Mouse (Mus musculus): ENCODE data around the gene Ttyh2. TPM values are rescaled to one million over a fixed set of nuclear protein-coding genes. Genes with fewer than 3 reads are reported as not detected.

Gene Ttyh2
- polyA plus RNA-seq, 1 experiment from 2014 or later: 10.0 TPM

DNA sequence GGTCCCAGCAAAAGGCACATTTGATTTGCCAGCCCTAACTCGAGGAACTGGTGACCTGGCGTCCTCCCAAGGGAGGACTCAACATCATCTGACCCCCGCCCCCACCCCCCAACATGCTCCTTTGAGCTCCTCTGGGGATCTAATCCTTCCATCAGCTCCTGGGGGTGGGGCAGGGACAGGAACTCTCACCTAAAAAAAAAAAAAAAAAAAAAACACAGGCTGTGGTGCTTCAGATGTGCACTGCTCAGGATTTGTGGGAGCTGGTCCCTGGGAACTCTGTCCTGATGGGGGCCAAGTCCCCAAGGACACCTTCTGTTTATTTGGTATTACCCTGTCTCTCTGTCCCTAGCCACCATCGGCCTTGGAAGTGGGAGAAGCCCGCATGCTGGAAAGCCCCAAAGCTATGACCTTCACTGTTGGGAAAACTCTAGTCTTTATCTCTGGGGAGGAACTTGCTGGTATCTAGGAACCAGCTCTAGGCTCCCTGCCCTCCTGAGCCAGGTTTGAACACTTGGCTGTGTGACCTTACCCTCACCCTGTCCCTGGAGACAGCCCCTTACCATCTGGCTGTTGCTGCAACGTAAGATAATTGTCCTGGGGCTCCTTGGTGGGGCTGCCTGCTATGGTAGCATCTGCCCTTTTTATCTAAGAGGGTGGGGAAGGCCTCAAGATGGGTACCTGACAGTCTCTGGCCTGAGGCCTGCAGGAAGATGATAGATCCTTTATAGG, 16.4 kb downstream of the Ttyh2 start:
- Histone ChIP-seq H3K4me2 (no peak overlapping the region), H3K9me3 (no peaks in the 10 kb centered on the region), H3K9ac (replicated peaks) (no peak overlapping the region), H3K27me3 (no peaks in the 10 kb centered on the region), H3K4me3 (replicated peaks) (no peak overlapping the region), H3K27ac (no peak overlapping the region), H3K4me1 (replicated peaks) (no peaks in the 10 kb centered on the region; the same call in 1 of the 2 replicates), H3K36me3 (peaks cover 7% of the 10 kb centered on the region)
- ATAC-seq (ENCODE audit: insufficient number of reproducible peaks, insufficient read depth, low FRiP score, low TSS enrichment, low read depth): no peak
- WGBS: 40% methylated on average over 6 of the region's 6 CpGs

DNA sequence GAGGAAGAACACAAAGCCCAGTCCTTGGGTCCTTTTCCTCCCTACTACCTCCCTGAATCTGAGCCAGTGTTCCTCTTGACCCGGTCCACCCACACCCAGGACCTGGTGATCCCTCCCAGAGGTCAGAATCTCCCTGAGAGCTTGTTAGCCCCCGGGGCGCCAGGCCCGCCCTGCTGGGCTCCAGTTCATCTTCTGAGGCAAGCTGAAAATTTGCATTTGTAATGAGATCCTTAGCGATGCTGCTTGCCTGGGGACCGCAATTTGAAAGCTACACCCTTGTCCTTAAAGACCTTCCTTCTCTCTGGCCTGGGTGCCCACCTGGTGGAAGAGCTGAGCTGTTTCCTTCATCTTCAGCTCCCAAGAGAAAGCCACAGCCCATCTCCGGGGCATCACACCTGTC, 17.4 kb downstream of the Ttyh2 start:
- Histone ChIP-seq H3K4me2 (no peak overlapping the region), H3K9ac (replicated peaks) (no peak overlapping the region), H3K9me3 (no peaks in the 10 kb centered on the region), H3K4me1 (replicated peaks) (no peaks in the 10 kb centered on the region; the same call in 1 of the 2 replicates), H3K27ac (no peak overlapping the region), H3K27me3 (no peaks in the 10 kb centered on the region), H3K4me3 (replicated peaks) (no peak overlapping the region), H3K36me3 (peaks cover 7% of the 10 kb centered on the region)
- no peak for ATAC-seq (ENCODE audit: insufficient number of reproducible peaks, insufficient read depth, low FRiP score, low TSS enrichment, low read depth)
- 45% methylated on average over 7 of the region's 7 CpGs for WGBS

DNA sequence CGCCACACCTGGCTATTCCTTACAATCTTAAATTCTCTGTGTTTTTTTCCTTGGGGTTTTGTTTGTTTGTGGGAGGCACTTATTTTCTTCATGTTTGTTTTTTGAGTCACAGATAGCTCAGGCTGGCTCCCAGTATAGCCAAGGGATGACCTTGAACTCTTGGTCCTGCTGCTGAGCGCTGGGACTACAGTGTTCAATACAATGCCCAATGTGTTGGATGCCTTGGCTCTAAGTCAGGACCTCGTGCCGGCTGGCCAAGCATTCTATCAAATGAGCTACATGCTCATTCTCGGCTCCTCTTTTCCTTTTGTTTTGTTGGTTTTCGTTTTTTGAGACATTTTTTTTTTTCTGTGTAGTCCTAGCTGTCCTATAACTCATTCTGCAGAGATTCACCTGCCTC, 18.2 kb downstream of the Ttyh2 start:
- Histone ChIP-seq H3K36me3 (peaks cover 7% of the 10 kb centered on the region), H3K27ac (no peak overlapping the region), H3K9ac (replicated peaks) (no peak overlapping the region), H3K4me1 (replicated peaks) (no peaks in the 10 kb centered on the region), H3K27me3 (no peaks in the 10 kb centered on the region), H3K9me3 (no peaks in the 10 kb centered on the region), H3K4me3 (replicated peaks) (no peak overlapping the region), H3K4me2 (no peak overlapping the region)
- ATAC-seq (ENCODE audit: insufficient number of reproducible peaks, insufficient read depth, low FRiP score, low TSS enrichment, low read depth): no peak
- 86% methylated on average over 6 of the region's 6 CpGs for WGBS

DNA sequence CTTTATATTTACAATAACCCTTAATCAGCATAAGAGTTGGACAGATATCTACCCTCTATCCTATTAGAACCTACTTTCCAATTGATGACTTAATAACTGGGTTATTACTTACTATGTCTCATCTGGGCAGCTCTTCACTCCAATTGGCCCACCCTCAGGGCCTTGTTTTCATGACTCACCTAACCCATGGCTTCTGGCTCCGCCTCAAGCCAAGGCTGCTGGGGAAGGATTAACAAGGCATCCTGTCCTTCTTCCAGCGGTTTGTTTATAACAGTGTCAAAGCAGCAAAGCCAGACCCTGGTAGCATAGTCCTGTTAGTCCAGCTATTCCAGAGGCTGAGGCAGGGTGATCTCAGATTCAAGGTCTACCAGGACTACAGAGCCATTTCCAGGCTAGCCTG, 19.2 kb downstream of the Ttyh2 start:
- 86% methylated on average over 2 of the region's 2 CpGs for WGBS
- Histone ChIP-seq H3K27me3 (no peaks in the 10 kb centered on the region), H3K4me2 (no peak overlapping the region), H3K4me3 (replicated peaks) (no peak overlapping the region), H3K36me3 (peaks cover 9% of the 10 kb centered on the region), H3K9ac (replicated peaks) (no peak overlapping the region), H3K4me1 (replicated peaks) (no peaks in the 10 kb centered on the region), H3K27ac (no peak overlapping the region), H3K9me3 (no peaks in the 10 kb centered on the region)
- no peak for ATAC-seq (ENCODE audit: insufficient number of reproducible peaks, insufficient read depth, low FRiP score, low TSS enrichment, low read depth)

DNA sequence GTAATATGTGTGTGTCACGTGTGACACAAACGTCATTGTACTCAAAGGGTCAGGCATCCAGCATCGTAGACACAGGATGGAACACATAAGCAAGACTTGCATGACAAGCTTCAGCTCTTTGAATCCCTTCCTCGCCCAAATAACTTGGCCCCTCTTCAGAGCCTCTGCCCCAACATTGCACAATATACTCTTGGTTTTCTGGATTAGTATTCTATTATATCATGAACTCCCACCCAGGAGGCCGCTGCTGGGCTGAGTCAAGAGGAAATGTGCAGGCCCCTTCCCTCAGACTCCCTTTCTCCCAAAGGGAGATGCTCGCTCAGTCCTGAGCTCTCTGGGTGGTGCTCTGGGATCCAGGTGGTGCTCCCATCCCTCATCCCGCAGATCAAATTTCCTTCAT, 23.3 kb downstream of the Ttyh2 start:
- no peaks in the 10 kb centered on the region for H3K4me1 ChIP-seq (replicated peaks)
- WGBS: 98% methylated on average over 7 of the region's 7 CpGs
- H3K4me3 ChIP-seq (replicated peaks): no peak overlapping the region
- H3K4me2 ChIP-seq: no peak overlapping the region
- ATAC-seq (ENCODE audit: insufficient number of reproducible peaks, insufficient read depth, low FRiP score, low TSS enrichment, low read depth): no peak
- H3K27me3 ChIP-seq: no peaks in the 10 kb centered on the region
- H3K9ac ChIP-seq (replicated peaks): no peak overlapping the region
- H3K9me3 ChIP-seq: no peaks in the 10 kb centered on the region
- no peak overlapping the region for H3K27ac ChIP-seq
- 0 out of 2 replicates have a peak, but pooled peaks cover 4% of the 10 kb centered on the region for H3K36me3 ChIP-seq

DNA sequence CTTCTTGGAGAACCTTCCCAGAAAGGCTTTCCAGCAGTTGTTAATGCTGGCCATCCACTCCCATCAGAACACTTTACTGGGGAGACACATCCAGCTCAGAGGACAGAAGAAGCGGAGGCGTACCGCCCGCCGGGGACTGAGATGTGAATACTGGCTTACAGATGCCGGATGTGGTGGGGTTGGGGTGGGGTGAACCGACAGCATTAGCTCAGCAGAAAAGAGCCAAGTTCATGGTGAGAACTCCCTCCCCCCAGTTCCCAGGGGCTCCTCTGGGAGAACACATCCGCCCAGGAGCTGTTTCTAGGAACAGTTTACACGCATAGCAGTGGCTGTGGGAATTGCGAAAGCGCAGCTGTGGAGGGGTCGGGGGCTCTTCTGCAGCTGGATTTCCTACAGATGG, 24.3 kb downstream of the Ttyh2 start:
- Histone ChIP-seq H3K27ac (no peak overlapping the region), H3K4me2 (no peak overlapping the region), H3K36me3 (0 out of 2 replicates have a peak, but pooled peaks cover 4% of the 10 kb centered on the region), H3K9ac (replicated peaks) (peak overlapping the region; percentile 23; the same call in 1 of the 2 replicates), H3K4me1 (replicated peaks) (peaks cover 7% of the 10 kb centered on the region; the same call in 1 of the 2 replicates), H3K27me3 (no peaks in the 10 kb centered on the region), H3K9me3 (no peaks in the 10 kb centered on the region), H3K4me3 (replicated peaks) (no peak overlapping the region)
- 84% methylated on average over 12 of the region's 12 CpGs for WGBS
- ATAC-seq (ENCODE audit: insufficient number of reproducible peaks, insufficient read depth, low FRiP score, low TSS enrichment, low read depth): no peak

DNA sequence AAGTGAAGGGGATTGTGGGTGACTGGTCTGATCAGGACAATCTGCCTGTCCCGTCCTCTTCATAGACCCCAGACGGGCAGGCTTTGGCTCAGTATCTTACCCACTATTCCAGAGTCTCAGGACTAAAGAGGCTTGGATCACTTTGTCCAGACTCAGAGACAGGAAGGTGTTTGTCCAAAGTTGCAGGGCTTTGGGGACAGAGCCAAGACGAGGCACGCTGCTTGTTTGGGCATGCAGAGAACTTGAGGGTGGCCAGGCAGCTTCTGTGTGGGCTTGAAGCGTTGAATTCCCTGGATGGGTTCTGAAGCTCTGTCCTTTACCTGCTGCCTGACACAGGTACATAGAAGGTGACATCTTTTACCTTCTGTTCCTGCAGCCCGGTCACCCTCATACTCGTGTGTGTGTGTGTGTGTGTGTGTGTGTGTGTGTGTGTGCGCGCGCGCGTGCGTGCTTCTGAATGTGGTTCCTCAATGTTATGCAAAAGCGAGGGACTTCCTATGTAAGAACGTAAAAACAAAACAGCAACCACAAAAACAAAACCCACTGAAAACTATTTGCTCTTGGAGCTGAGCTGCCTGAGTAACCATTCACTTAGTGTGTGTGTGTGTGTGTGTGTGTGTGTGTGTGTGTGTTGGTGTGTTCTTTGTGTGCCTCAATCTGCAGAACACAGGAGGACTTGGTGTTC, 27.2 kb downstream of the Ttyh2 start:
- H3K9me3 ChIP-seq: no peaks in the 10 kb centered on the region
- H3K27ac ChIP-seq: no peak overlapping the region
- WGBS: 86% methylated on average over 15 of the region's 15 CpGs
- H3K4me3 ChIP-seq (replicated peaks): no peak overlapping the region
- H3K9ac ChIP-seq (replicated peaks): no peak overlapping the region
- no peaks in the 10 kb centered on the region for H3K27me3 ChIP-seq
- peaks cover 7% of the 10 kb centered on the region; the same call in 1 of the 2 replicates for H3K4me1 ChIP-seq (replicated peaks)
- no peak for ATAC-seq (ENCODE audit: insufficient number of reproducible peaks, insufficient read depth, low FRiP score, low TSS enrichment, low read depth)
- 0 out of 2 replicates have a peak, but pooled peaks cover 4% of the 10 kb centered on the region for H3K36me3 ChIP-seq
- no peak overlapping the region for H3K4me2 ChIP-seq

DNA sequence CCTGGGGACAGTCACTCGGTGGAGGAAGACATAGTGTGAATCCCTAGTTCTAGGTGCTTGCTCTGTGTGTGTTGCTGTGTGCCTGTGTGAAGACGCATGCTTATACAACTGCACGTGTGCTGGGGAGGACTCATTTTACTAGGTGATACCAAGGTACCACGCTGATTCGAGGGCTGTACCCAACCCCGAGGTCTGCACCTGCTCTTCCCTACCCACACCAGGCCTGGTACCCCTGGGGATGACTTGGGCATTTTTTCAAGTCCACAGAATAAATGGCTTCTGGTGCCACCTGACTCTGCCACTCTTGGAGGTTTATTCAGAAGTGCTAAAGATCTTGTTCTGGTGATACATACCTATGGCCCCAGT, 27.7 kb downstream of the Ttyh2 start:
- Histone ChIP-seq H3K9ac (replicated peaks) (no peak overlapping the region), H3K4me2 (no peak overlapping the region), H3K36me3 (0 out of 2 replicates have a peak, but pooled peaks cover 9% of the 10 kb centered on the region), H3K4me3 (replicated peaks) (no peak overlapping the region), H3K9me3 (no peaks in the 10 kb centered on the region), H3K27me3 (no peaks in the 10 kb centered on the region), H3K27ac (no peak overlapping the region), H3K4me1 (replicated peaks) (peaks cover 7% of the 10 kb centered on the region; the same call in 1 of the 2 replicates)
- ATAC-seq (ENCODE audit: insufficient number of reproducible peaks, insufficient read depth, low FRiP score, low TSS enrichment, low read depth): no peak
- 90% methylated on average over 6 of the region's 6 CpGs for WGBS

DNA sequence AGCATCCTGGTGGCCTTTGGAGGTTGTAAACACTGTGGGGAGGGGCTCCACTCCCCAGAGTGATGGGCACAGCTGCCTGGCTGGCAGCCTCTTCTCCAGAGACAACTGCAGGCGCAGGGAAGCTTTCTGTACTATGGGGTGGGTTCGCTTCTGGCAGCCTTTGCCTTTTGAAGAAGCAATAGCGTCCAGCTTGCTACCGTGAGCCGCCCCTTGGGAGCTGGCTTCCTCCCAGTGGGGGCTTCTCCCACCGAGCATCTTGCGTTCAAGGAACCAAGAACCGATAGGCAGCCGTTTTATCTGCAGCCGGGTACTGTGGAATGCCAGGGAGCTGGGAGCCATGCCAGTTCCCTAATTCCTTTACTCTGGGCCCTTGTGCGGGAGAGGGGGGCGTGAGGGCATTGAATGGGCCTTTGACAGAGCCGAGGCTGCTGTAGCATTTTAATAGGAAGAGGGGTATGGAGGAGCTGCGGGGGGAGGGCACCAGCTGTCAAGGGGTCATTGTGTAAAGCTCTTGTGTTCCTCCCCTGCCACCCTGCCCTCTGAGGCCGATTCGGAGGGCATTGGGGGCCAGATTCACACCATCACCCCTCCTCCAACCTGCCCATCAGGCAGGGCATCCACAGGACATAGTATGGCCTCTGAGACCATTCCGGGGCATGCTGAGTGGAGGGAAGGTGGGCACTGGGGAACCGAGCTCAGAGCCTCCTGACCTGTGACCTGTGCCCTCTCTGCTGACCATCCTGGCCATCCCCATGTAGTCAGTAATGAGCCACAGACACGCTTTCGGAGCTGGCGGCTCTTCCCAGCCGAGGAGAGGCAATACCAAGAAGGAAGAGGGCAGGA, 29.1 kb downstream of the Ttyh2 start:
- peaks cover 7% of the 10 kb centered on the region; the same call in 1 of the 2 replicates for H3K4me1 ChIP-seq (replicated peaks)
- H3K36me3 ChIP-seq: peaks cover 17% of the 10 kb centered on the region; the same call in 1 of the 2 replicates
- no peaks in the 10 kb centered on the region for H3K27me3 ChIP-seq
- no peak for ATAC-seq (ENCODE audit: insufficient number of reproducible peaks, insufficient read depth, low FRiP score, low TSS enrichment, low read depth)
- H3K4me2 ChIP-seq: no peak overlapping the region
- no peaks in the 10 kb centered on the region for H3K9me3 ChIP-seq
- WGBS: 66% methylated on average over 22 of the region's 22 CpGs
- no peak overlapping the region for H3K9ac ChIP-seq (replicated peaks)
- H3K27ac ChIP-seq: no peak overlapping the region
- H3K4me3 ChIP-seq (replicated peaks): no peak overlapping the region

DNA sequence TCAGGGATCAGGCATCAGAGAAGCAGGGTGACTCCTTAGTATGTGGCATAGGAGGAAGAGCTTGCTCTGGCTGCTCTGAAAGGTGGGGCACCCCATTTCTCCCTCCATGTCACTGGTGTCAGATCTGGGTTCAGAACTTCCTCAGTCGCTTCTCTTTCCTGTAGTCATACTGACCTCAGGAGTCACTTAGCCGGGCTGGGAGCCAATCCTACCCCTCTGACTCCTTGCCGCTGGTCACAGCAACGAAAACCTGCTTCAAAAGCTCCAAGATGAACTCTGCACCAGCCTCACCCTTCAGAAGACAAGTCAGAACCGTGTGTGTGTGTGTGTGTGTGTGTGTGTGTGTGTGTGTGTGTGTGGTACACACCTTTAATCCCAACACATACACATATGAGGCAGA, 31.1 kb downstream of the Ttyh2 start:
- Histone ChIP-seq H3K4me1 (replicated peaks) (peaks cover 7% of the 10 kb centered on the region; the same call in 1 of the 2 replicates), H3K4me2 (no peak overlapping the region), H3K9me3 (no peaks in the 10 kb centered on the region), H3K4me3 (replicated peaks) (no peak overlapping the region), H3K27me3 (no peaks in the 10 kb centered on the region), H3K9ac (replicated peaks) (no peak overlapping the region), H3K27ac (no peak overlapping the region), H3K36me3 (peaks cover 23% of the 10 kb centered on the region; the same call in 1 of the 2 replicates)
- no peak for ATAC-seq (ENCODE audit: insufficient number of reproducible peaks, insufficient read depth, low FRiP score, low TSS enrichment, low read depth)
- 87% methylated on average over 5 of the region's 5 CpGs for WGBS

DNA sequence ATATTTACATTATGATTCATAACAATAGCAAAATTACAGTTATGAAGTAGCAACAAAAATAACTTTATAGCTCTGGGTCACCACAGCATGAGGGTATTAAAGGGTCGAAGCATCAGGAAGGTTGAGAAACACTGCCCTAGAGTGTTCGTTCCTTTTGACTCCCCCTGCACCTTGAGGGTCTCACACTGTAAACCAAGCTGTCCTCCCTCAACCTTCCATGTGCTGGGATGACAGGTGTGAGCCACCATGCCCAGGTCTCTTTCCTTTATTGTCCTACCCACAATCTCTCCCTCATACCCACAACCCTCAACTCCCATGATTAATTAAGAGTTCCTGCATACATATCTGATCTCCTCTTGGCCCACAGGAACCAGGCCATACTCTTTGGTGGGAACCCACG, 36.2 kb downstream of the Ttyh2 start:
- no peak overlapping the region for H3K4me2 ChIP-seq
- H3K4me3 ChIP-seq (replicated peaks): no peak overlapping the region
- no peaks in the 10 kb centered on the region for H3K9me3 ChIP-seq
- H3K4me1 ChIP-seq (replicated peaks): no peaks in the 10 kb centered on the region
- WGBS: 85% methylated on average over 3 of the region's 3 CpGs
- no peaks in the 10 kb centered on the region for H3K27me3 ChIP-seq
- no peak for ATAC-seq (ENCODE audit: insufficient number of reproducible peaks, insufficient read depth, low FRiP score, low TSS enrichment, low read depth)
- H3K36me3 ChIP-seq: peaks cover 23% of the 10 kb centered on the region
- H3K9ac ChIP-seq (replicated peaks): no peak overlapping the region
- no peak overlapping the region for H3K27ac ChIP-seq

All from limb, embryonic 12.5 days (tissue).